Mouse (Mus musculus) spleen, embryonic (tissue): ENCODE data around the gene Ttpal.

Experiments
- CTCF ChIA-PET: fragments of 350-600 bp; sonication (Branson Sonifier 250); formaldehyde crosslinking; loops from one replicate; lab custom pipeline; 2022; lab: Charles Lee

Ttpal gene

DNA sequence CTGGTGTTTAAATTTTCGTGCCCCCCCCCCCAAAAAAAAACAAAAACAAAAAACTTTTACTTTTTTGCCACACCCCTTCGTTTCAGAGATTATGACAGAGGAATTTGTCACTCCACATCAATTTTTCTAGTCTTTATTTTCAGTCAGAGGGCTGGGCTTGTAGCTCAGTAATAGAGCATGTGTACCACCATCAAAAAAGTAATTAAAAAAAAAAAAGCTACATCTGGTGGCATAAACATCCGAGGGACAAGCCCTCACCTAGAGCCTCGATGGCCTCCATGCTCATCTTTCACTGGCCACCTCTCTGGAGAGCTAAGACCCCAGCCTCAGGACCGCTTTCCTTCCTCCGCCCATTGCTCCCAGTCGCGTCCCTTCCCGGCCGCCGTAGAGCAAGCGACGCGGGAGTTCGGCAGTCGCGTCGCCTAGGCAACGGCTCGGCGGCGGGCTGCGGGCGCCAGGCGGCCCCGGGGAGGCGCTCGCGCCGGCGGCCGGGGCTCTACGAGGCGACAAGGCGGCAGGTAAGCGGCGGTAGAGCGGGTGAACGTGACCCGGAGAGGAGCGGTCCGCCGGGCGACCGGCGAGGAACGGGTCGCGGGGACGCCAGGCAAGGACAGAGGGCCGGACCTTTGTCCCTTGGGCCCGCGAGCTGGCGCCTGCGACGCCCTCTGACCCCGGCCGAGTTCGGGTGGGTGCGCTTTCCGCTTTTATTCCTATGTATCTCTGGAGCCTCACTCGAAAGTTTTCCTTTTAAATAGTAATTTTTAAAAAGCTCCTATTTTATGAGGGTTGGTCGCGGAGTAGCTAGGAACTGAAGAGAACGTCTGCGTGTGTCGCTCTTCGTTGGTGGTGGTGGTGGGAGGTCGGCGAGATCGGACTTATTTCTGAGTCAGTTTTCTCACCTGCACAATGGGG lies 56.1 kb downstream of the Ttpal start, which contains the start of gene Pkig:
Pkig (plus strand) TSS at position 412 of the 912 bp plus-strand sequence.
- CTCF ChIA-PET = interaction anchor here (0.5 to 1.7 kb wide), 4 partner anchors 12 to 56 kb away, joined by 3 to 6 read pairs (median 4); no protein-coding TSS in a partner anchor

DNA sequence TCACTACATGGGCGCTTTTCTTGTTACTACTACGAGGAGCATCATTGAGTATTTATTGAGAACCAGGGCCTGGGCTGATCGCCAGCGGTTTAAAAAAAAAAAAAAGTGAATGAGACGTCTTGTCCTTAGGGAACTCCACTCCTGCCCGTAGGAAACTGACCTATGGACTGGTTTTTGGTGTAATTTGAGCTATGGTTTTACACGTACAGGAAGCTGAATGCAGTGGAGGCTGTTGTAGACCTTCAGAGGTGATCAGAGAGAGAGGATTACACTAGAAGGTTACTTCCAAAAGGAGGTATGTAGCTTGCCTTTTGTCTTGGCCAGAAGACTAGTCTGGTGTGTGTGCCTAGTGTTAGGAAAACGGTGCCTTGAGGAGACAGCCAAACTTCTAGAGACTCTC lies 56.8 kb downstream of the Ttpal start:
- CTCF ChIA-PET = interaction anchor here (0.5 to 1.7 kb wide), 3 partner anchors 13 to 56 kb away, joined by 3 to 6 read pairs (median 4); no protein-coding TSS in a partner anchor

DNA sequence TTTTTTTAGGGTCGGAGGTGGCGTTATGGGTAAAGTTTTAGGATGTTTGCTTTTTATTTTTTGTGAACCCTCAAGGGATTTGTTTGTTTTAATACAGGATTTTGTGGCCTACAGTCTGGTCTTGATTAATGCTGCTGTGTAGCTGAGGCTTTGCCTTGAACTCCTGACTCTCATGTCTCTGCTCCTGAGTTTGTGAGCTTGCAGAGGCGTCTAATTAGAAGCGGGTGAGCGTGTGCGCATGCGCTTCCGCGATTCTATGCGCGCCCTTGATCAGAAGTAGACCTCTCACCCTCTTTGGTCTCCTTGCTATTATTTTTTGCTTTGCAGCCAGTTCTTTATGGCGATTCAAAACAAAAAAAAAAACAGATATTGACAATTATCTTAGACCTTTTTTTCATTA lies 57.3 kb downstream of the Ttpal start:
- CTCF ChIA-PET = interaction anchor here (1.0 to 1.7 kb wide), 2 partner anchors 13 to 57 kb away, joined by 4 to 6 read pairs; no protein-coding TSS in a partner anchor

DNA sequence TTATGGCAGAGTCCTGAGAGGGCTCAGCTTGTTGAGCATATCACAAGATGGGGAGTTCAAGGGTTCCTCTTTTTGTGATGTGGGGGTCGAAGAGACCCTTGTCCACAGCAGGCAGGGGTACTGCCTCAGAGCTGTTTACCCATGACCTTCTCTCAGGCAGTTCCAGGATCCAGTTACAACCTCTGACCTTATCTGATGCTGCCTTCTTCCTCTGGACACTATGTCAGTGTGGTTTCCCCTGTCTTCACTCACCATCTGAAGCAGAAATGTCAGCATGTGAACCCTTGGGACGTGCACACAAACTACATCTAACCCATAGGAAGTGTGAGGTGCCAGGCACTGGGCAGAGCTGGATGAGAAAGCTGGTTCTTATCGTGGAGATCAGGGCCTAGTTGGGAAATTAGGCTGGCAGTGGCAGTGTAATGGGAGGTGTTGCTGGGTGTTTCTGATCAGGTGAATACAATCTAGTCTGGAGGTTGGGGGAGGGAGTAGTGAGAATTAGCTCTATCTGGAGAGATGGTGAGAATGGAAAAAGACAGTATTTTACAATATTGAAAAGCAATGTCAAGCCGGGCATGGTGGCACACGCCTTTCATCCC lies 58.1 kb downstream of the Ttpal start:
- CTCF ChIA-PET = interaction anchor here (1.1 kb wide), 1 partner anchor 16 kb away, joined by 5 read pairs; no protein-coding TSS in a partner anchor

DNA sequence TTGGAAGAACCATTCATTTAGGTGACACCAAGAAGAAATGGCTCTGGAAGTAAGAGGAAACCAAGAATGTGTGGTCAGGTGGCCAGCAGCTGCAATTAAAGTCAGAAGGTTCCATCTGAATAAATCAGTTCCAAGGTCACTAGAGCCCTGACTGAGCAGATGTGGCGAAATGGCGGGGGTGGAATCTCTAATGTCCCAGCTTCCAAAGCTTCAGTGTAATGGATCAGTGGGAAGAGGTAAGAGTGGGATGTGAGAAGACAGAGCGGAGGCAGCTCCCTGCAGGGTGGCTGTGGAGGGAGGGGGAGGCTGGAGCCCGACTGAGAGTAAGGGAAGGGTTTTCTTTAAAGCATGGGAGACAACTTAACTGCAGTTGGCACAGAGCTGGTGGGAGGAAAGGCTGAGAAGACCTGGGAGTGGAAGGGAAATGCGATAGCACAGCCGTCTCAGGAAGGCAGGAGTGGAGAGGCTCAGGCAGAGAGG lies 59.3 kb downstream of the Ttpal start:
- CTCF ChIA-PET = interaction anchor here (1.1 kb wide), 1 partner anchor 15 kb away, joined by 5 read pairs; no protein-coding TSS in a partner anchor

DNA sequence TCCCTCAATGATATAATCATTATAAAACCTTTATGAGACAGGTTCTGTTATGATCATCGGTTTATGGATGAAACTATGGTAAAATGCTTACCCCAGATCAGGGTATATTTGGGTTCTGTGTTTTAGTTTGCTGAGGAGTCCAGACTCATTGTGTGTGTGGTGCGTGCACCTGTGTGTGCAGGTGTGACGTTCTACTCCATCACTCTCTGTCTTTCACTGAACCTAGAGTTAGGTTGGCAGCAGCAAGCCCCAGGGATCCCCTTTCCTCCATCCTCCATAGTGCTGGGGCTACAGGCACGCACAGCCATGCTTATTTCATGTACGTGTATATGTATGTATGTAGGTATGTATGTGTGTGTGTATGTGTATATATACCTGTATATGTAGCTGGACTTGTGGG lies 60.0 kb downstream of the Ttpal start:
- CTCF ChIA-PET = interaction anchor here (0.7 kb wide), 1 partner anchor 21 kb away, joined by 3 read pairs; no protein-coding TSS in a partner anchor

DNA sequence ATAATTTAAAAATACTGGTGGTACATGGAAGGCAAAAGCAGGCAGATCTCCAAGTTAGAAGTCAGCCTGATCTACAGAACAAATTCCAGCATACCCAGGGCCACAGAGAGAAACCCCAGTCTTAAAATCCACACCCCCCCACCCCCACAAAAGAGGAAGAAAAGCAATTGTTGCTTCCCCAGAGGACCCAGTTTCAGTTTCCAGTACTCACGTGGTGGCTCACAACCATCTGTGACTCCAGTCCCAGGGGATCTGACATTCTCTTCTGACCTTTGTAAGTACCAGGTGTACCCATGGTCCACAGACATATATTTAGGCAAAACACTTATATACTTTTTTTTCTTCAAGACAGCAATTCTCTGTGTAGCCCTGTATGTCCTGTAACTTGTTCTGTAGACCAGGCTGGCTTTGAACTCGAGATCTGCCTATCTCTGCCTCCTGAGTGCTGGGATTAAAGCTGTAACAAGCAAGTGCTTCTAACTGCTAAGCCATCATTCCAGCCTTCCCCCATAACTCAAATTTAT lies 60.6 kb downstream of the Ttpal start:
- CTCF ChIA-PET = interaction anchor here (0.7 kb wide), 1 partner anchor 22 kb away, joined by 3 read pairs; no protein-coding TSS in a partner anchor

DNA sequence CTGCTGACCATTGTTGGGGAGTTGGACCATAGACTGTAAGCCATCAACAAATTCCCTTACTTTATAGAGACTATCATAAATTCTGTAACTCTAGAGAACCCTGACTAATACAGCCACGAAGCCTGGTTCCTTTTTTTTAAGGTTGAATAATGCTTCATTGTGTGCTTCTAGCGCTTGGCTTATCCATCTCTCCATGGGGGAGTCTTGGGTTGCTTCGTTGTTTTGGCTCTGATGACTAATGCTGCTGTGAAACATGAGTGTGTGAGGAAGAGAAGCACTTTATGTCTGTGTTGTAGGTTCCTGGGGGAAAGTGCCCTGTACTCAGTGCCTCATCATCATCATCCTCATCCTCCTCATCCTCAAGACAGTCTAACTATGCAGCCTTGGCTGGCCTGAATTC lies 61.8 kb downstream of the Ttpal start:
- CTCF ChIA-PET = no interaction called here

DNA sequence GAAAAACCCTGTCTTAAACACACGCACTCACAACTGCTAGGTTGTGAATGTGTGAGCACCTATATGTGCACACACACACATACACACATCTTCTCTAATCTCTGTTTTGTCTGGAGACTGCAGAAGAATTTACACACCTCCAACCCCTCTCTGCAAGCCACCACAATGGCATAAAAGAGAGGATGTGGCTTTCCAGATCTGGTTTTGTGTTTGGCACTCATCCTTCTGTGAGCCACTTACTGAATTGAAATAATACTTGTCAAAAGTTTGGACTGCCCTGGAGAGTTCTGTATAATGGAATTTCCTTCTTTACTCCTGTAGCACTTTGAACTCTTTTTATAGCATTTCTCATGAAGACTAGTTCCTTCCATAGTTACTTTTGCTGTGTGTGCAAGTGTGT lies 64.9 kb downstream of the Ttpal start:
- CTCF ChIA-PET = no interaction called here
